Mouse (Mus musculus) neural tube, embryonic 11.5 days (tissue): ENCODE results near the gene Lyrm4. TPM values are rescaled to one million over a fixed set of nuclear protein-coding genes. Genes with fewer than 3 reads are reported as not detected.

ENCODE experiments used
- ATAC-seq: fragments of 200-750 bp; cut with Nextera tagmentation; 2 replicates; pipeline ENCODE4 v1.8.0; 2017; ENCODE audit warnings: moderate number of reproducible peaks, mild to moderate bottlenecking, moderate TSS enrichment, moderate library complexity; ENCODE audit not compliant: insufficient read depth, low FRiP score, low TSS enrichment
- DNase-seq: peaks from one replicate; pipeline ENCODE4 v3.0.0-alpha.2; 2015; ENCODE audit warnings: low spot score
- H3K27ac ChIP-seq: fragments of 300-500 bp; sonication (generic); 2 replicates; pipeline ENCODE4 v1.5.1; 2014; ENCODE audit warnings: low read depth, mild to moderate bottlenecking, low read length
- H3K27me3 ChIP-seq: fragments of 300-500 bp; sonication (generic); 2 replicates; pipeline ENCODE4 v1.6.1; 2014; ENCODE audit warnings: mild to moderate bottlenecking, low read length, mixed read lengths; ENCODE audit not compliant: control insufficient read depth, insufficient read depth
- H3K36me3 ChIP-seq: fragments of 300-500 bp; sonication (generic); 2 replicates; pipeline ENCODE4 v1.6.1; 2014; ENCODE audit warnings: mild to moderate bottlenecking, low read length, moderate library complexity, mixed read lengths; ENCODE audit not compliant: control insufficient read depth, insufficient read depth
- H3K4me1 ChIP-seq: fragments of 300-500 bp; sonication (generic); 2 replicates; pipeline ENCODE4 v1.6.1; 2014; ENCODE audit warnings: low read length, mixed read lengths; ENCODE audit not compliant: control insufficient read depth, insufficient read depth
- H3K4me2 ChIP-seq: fragments of 300-500 bp; sonication (generic); 2 replicates; pipeline ENCODE4 v1.6.1; 2014; ENCODE audit warnings: low read depth, mild to moderate bottlenecking, moderate library complexity
- H3K4me3 ChIP-seq: fragments of 300-500 bp; sonication (generic); 2 replicates; pipeline ENCODE4 v1.5.1; 2014; ENCODE audit warnings: low read depth, low read length
- H3K9ac ChIP-seq: fragments of 300-500 bp; sonication (generic); 2 replicates; pipeline ENCODE4 v1.6.1; 2014; ENCODE audit warnings: mild to moderate bottlenecking, low read length
- H3K9me3 ChIP-seq: fragments of 300-500 bp; sonication (generic); 2 replicates; pipeline ENCODE4 v1.6.1; 2016; ENCODE audit warnings: low read length; ENCODE audit not compliant: control insufficient read depth
- WGBS: fragments of 180-500 bp; shearing (Covaris S2); extraction: QIAGEN DNeasy Blood & Tissue Kit; methylation state at CpG from one replicate; pipeline ENCODE4 v1.1.7; 2014; 5-methylcytosine and 5-hydroxymethylcytosine counted together
- polyA plus RNA-seq: library from polyadenylated mRNA; unstranded; fragments of >200 nt; fragmentation: Nextera tagmentation; extraction: Ambion mirVana; gene quantifications from 2 replicates; pipeline ENCODE4 v1.2.1, GENCODE M21; 2014

Gene Lyrm4
- polyA plus RNA-seq, 1 experiment from 2014 or later, result 21.7 TPM

DNA sequence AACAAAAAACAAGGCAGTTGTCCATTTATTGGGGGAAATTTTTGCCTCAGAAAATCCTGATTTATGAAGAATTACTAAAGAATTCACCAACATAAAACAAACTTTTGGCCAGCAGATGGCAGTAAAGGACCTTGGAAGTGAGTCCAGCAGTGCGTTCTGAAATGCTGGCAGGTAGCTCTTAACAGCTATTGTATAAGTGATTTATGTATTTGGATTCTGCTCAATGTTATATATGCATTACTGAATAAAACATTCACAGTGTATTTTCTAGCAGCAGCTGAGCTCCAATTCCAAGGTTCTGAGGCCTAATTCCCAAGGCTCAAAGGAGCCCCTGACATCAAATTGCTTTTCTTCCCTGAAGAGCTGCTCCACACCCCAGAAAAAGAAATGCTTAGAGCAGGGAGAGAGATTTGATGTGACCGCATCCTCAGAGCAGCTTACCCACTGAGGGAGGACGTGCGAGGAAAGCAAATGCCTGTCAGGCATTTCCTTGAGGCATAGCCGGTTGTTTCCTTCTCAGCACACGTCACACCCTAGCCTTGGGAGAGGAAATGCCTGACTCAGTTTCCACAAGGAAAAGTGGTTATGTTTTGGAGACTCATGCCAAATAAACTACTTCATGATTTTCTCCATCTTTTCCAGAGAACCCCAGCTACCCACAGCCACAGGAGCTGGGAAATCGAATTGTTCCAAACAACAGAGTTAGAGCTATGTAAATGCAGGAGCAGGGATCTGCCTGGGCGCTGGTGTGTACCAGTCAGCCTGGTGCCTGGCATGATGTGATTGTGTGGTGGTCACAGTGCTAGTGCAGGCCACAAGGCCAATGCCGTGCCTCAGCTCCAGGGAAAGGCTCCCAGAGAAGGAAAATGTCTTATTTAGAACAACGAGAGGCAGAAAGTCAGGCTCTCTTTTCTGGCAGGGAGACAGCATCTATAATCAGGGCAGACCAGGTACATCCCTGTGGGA lies 97.7 kb downstream of the Lyrm4 start:
- Histone ChIP-seq H3K9ac (no peak overlapping the region), H3K4me2 (no peak overlapping the region), H3K9me3 (no peaks in the 10 kb centered on the region), H3K4me1 (peaks cover 6% of the 10 kb centered on the region), H3K4me3 (no peak overlapping the region), H3K27me3 (no peaks in the 10 kb centered on the region), H3K27ac (peak overlapping the region; percentile 61), H3K36me3 (no peaks in the 10 kb centered on the region)
- 54% methylated on average over 10 of the region's 10 CpGs for WGBS
- DNase-seq (peak; percentile 58), ATAC-seq (peak; percentile 79)

- no peak for ATAC-seq
- 76% methylated on average over 2 of the region's 2 CpGs for WGBS
These were observed 99.3 kb downstream of the Lyrm4 start for GRCm38 (mm10) chr13:36018017-36018416.

GRCm38 (mm10) chr13:36015636-36016035 lies 101.7 kb downstream of the Lyrm4 start:
- Histone ChIP-seq H3K4me3 (no peak overlapping the region), H3K9ac (no peak overlapping the region), H3K4me1 (peaks cover 6% of the 10 kb centered on the region), H3K9me3 (no peaks in the 10 kb centered on the region), H3K27ac (no peak overlapping the region), H3K36me3 (no peaks in the 10 kb centered on the region), H3K4me2 (no peak overlapping the region), H3K27me3 (no peaks in the 10 kb centered on the region)
- DNase-seq (no peak), ATAC-seq (no peak)
- WGBS, result 72% methylated on average over 3 of the region's 3 CpGs

More at GRCm38 (mm10) chr13:36018017-36018416, 99.3 kb downstream of the Lyrm4 start:
- H3K4me3 ChIP-seq, result no peak overlapping the region
- DNase-seq, result no peak
- H3K27me3 ChIP-seq, result no peaks in the 10 kb centered on the region
- no peak overlapping the region for H3K4me2 ChIP-seq
- H3K36me3 ChIP-seq, result no peaks in the 10 kb centered on the region
- no peak overlapping the region for H3K27ac ChIP-seq
- no peak overlapping the region for H3K9ac ChIP-seq
- H3K9me3 ChIP-seq, result no peaks in the 10 kb centered on the region
- H3K4me1 ChIP-seq, result peaks cover 6% of the 10 kb centered on the region

- no peaks in the 10 kb centered on the region for H3K4me1 ChIP-seq
- H3K36me3 ChIP-seq, result no peaks in the 10 kb centered on the region
- no peaks in the 10 kb centered on the region for H3K27me3 ChIP-seq
- ATAC-seq, result no peak
- no peaks in the 10 kb centered on the region for H3K9me3 ChIP-seq
- whole genome bisulfite sequencing, result 78% methylated on average over 2 of the region's 2 CpGs
- H3K9ac ChIP-seq, result no peak overlapping the region
- no peak overlapping the region for H3K27ac ChIP-seq
- H3K4me3 ChIP-seq, result no peak overlapping the region
- no peak overlapping the region for H3K4me2 ChIP-seq
- DNase-seq, result no peak
These were observed 107.3 kb downstream of the Lyrm4 start for GRCm38 (mm10) chr13:36009981-36010380.

GRCm38 (mm10) chr13:36000798-36001197 lies 116.5 kb downstream of the Lyrm4 start:
- H3K36me3 ChIP-seq, result no peaks in the 10 kb centered on the region
- H3K4me1 ChIP-seq, result no peaks in the 10 kb centered on the region
- no peak overlapping the region for H3K4me3 ChIP-seq
- H3K9ac ChIP-seq, result no peak overlapping the region
- WGBS, result 90% methylated on average over 1 of the region's 1 CpGs
- H3K4me2 ChIP-seq, result no peak overlapping the region
- no peaks in the 10 kb centered on the region for H3K27me3 ChIP-seq
- DNase-seq, result no peak
- ATAC-seq, result no peak
- no peak overlapping the region for H3K27ac ChIP-seq
- no peaks in the 10 kb centered on the region for H3K9me3 ChIP-seq

GRCm38 (mm10) chr13:35997606-35998005 lies 119.7 kb downstream of the Lyrm4 start:
- WGBS, result 93% methylated on average over 4 of the region's 4 CpGs

GRCm38 (mm10) chr13:35995696-35996426 lies 121.5 kb downstream of the Lyrm4 start:
- WGBS, result 55% methylated on average over 2 of the region's 2 CpGs
- no peak for ATAC-seq
- Histone ChIP-seq H3K4me1 (no peaks in the 10 kb centered on the region), H3K36me3 (no peaks in the 10 kb centered on the region), H3K27me3 (no peaks in the 10 kb centered on the region), H3K4me3 (no peak overlapping the region), H3K4me2 (no peak overlapping the region), H3K9me3 (no peaks in the 10 kb centered on the region), H3K9ac (no peak overlapping the region), H3K27ac (no peak overlapping the region)
- DNase-seq, result no peak

More at GRCm38 (mm10) chr13:35997606-35998005, 119.7 kb downstream of the Lyrm4 start:
- Histone ChIP-seq H3K9ac (no peak overlapping the region), H3K4me1 (no peaks in the 10 kb centered on the region), H3K4me3 (no peak overlapping the region), H3K9me3 (no peaks in the 10 kb centered on the region), H3K27ac (no peak overlapping the region), H3K4me2 (no peak overlapping the region), H3K36me3 (no peaks in the 10 kb centered on the region), H3K27me3 (no peaks in the 10 kb centered on the region)
- DNase-seq, result no peak
- ATAC-seq, result no peak

GRCm38 (mm10) chr13:35995231-35995630 lies 122.1 kb downstream of the Lyrm4 start:
- Histone ChIP-seq H3K4me1 (no peaks in the 10 kb centered on the region), H3K4me2 (no peak overlapping the region), H3K9ac (no peak overlapping the region), H3K27ac (no peak overlapping the region), H3K4me3 (no peak overlapping the region), H3K9me3 (no peaks in the 10 kb centered on the region), H3K27me3 (no peaks in the 10 kb centered on the region), H3K36me3 (no peaks in the 10 kb centered on the region)
- DNase-seq (no peak), ATAC-seq (no peak)
- 66% methylated on average over 3 of the region's 3 CpGs for WGBS
